Mouse (Mus musculus) spleen, adult 2 months (tissue): ENCODE measurements around the gene Paqr8.

ENCODE experiments used
- CTCF ChIP-seq: fragments of 200-500 bp; IDR thresholded peaks from 2 replicates; pipeline ENCODE4 v1.5.1; 2011; ENCODE audit warnings: mild to moderate bottlenecking, inconsistent platforms; ENCODE audit not compliant: insufficient read depth, insufficient read length, insufficient replicate concordance; ENCODE audit errors: extremely low read depth
- POLR2A ChIP-seq: fragments of 200-500 bp; IDR thresholded peaks from 2 replicates; pipeline ENCODE4 v1.6.1; 2011; ENCODE audit warnings: low read depth, low read length, inconsistent platforms

GRCm38 (mm10) chr1:20919728-20920127 lies 29.3 kb downstream of the Paqr8 start:
- TF ChIP-seq CTCF, result no peak
- TF ChIP-seq POLR2A, result no peak
